Mouse (Mus musculus) retina, postnatal 7 days (tissue): ENCODE measurements at regions not wholly inside any gene's neighbourhood (a gene's known extent, or its start where the extent isn't known, plus 50 kb on each side); places are given as distances from the start of the nearest gene placed in this dataset.

Experiments
- DNase-seq: peaks from one replicate; pipeline ENCODE4 v3.0.0-alpha.2; 2012; ENCODE audit warnings: low read depth, low spot score

DNA sequence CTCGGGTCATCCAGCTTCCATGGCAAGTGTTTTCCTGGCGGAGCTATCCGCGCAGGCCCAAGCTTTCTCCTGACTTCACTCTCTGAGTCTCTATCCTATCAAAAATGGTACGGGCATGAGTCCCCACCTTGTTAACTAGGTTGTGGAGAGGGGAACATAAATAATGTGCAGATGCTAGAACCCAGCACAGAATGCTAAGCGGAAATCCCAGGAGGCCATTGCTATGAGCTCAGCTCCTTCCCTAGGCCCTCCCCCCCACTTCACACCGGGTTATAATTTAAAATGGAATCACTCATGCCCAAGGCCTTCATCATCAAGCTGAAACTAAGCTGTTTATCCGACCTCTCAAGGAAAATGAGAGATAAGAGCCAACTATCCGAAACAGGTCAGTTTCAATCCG, 60.4 kb upstream of the Cd83 start:
- no peak for DNase-seq

DNA sequence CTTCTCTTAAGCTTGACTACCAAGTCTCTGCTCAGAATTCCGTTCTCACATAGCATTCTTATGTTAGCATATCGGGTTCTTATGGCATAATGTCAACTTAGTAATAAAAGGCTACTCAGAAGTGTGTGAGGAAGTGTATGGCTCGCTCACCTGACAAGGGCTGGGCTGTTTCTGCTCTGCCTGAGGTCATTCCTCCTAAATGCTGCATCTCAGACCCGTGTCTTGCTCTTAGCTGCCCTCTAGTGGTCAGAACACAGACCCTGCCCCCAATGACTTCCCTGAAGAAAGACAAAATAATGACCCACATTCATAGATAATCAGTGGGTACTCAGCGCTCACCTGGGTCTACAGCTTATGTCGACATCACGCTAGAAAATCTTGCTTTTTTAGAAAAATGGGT, 58.9 kb upstream of the Cd83 start:
- peak; percentile 54 for DNase-seq

DNA sequence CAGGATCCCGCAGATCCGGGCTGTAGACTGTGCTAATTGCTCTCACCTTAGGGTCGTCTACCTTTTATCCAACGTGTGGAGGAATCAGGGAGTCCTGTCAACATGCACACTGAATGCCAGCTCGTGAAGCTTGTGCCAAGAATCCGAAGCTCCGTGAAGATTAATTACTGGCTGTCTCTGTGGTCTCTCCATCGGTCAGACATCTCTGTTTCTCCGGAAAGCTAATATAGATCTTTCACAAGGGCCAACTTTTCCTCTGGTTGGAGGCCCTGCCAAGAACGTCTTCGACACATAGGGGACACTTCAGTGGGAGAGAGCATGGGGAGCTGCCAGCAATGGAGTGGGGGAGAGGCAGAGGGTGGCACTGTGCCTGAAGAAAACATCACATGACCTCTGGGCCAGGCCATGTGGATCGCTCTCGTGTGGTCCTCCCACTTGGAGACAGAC, 57.7 kb upstream of the Cd83 start:
- DNase-seq: no peak

DNA sequence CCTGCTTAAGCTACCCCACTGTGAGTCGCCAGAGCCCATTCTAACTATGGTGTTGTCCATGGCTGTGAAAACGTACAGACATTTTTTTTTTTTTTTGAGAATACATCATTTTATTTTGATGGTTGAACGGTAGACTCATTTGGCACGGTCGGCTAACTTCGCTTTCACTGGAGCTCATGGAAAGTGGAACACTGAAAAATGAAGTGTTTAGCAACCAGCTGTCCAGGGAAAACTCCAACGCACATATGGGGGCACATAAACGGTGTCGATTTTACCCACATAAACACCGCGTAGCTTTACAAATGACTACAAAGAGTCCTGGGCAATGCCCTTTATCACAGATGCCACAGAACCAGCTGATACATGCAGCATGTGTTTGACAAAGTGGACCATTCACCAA, 55.0 kb upstream of the Cd83 start:
- no peak for DNase-seq

DNA sequence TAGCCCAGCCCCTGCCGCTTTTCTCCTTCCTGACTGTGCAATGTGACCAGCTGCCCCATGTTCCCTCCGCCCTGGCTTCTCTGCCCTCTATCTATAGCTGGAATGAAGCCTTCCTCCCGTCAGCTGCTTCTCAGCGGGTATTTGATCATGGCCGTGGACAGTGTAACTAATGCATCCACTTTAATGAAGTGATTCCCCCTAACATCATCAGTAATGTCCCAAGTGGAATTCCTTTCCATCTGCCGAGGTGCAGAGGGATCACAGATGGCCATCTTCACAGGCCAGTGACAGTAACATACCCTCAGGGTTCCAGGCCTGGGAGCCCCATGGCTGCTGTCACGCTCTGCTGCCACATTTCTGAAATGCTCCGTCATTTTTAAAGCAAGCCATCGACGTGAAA, 51.5 kb upstream of the Cd83 start:
- no peak for DNase-seq

DNA sequence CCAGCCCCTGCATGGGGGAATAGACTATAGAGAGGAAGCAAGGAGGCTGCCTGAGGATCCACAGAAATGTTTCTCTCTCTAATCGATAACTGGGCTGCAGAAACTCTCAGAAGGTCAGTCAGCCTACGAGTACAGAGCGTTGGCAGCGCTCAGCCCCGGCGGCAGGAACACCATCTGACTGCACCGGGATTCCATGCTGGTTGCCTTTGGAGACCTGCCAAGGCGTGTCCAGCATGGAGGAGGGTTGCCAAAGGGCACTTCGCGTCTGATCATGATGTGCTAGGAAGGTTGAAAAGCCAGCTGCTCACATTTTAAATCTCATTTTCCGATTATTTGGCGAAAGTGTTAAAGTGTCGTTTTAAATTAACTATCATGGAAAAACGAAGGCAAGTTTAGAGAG, 49.9 kb upstream of the Cd83 start:
- DNase-seq: peak; percentile 29
